Mouse (Mus musculus): ENCODE measurements around the gene Prn.

The Prn gene

GRCm38 (mm10) chr2:131906846-131907245 is 2.9 kb upstream of the Prn start:
- peak; percentile 29 for DNase-seq (ENCODE audit: low read depth, low spot score)

DNA sequence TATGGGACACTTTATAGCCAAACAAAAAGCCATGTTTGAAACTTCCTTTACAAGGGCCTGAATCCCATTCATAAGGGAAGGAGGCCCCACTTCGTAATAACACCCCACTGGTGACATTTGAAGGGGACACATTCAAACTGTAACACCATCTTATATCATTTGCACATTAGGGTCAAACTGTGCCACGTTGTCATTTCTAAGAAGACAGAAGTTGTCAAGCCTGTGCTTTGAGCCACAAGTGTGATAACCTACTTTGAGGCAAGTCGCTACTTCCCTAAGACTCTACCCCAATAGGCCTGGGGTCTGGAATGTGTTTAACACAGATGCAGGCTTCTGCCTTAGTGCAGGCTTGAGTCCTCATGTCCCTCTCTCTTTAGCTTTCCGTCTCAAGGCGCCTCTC is 2.4 kb upstream of the Prn start:
- DNase-seq (ENCODE audit: low read depth, low spot score): no peak

- DNase-seq (ENCODE audit: low read depth, low spot score): peak; percentile 38
These were observed 1.4 kb upstream of the Prn start for GRCm38 (mm10) chr2:131908351-131908861.

GRCm38 (mm10) chr2:131908906-131909305 is 851 bp upstream of the Prn start:
- DNase-seq (ENCODE audit: low read depth, low spot score): peak; percentile 15

DNA sequence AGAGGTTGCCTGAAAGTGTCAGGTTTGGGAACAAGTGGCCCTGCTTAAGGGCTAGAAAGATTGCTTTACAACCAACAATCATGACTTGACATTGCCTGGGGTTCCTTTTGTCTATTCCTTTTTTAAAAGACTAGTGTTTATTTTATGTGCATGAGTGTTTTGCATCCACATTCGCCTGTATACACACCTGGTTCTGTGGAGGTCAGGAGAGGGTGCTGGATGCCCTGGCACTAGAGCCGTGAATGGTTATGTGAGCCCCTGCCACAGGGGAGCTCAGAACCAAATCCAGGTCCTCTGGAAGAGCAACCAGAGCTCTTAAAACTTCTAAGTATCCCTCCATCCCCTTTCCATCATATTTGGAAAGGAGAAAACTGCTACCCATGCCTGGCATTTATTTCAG is 1.1 kb downstream of the Prn start:
- DNase-seq (ENCODE audit: low read depth, low spot score): no peak

DNA sequence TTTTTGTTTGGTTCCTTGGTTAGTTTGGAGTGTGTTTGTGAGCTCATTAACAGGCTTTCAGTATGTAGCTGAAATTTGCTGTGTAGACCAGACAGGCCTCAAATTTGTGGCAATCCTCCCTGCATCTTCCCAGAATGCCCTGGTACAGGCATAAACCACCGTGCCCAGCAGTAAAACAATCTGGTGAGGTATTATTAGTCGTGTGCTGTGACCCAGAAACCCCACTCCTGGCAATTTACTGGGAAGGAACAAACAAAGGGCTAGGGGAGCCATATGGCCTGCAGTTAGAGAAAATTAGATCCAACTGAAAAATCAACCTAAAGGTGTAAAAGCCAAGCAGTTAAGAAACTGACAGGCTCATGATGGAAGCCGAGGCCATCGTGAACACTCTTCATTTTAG is 1.6 kb downstream of the Prn start:
- no peak for DNase-seq (ENCODE audit: low read depth, low spot score)

- no peak for DNase-seq (ENCODE audit: low read depth, low spot score)
These were observed 2.9 kb downstream of the Prn start for GRCm38 (mm10) chr2:131912526-131913258.

- no peak for DNase-seq (ENCODE audit: low read depth, low spot score)
These were observed 22.6 kb downstream of the Prn start for GRCm38 (mm10) chr2:131932275-131932902.

DNA sequence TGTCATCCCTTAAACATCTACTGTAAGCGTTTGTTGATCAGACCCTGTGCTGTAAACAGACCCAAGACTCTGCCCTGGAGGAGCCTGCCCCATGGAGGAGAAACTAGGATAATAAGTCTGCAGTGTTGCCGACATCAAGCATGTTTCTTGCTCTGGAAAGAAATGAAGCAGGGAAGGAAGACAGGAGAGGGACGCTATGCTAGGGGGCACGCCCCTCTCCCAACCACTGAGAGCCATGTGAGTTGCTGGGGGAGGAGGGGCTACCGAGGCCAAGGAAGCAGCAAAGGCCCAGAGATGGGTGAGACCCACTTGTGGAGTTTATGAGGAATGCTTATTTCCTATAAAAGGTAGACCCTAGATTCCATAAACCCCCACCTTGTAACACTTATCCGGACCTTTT is 23.3 kb downstream of the Prn start:
- DNase-seq (ENCODE audit: low read depth, low spot score): no peak

- DNase-seq (ENCODE audit: low read depth, low spot score): no peak
These were observed 23.8 kb downstream of the Prn start for GRCm38 (mm10) chr2:131933598-131933997.

DNA sequence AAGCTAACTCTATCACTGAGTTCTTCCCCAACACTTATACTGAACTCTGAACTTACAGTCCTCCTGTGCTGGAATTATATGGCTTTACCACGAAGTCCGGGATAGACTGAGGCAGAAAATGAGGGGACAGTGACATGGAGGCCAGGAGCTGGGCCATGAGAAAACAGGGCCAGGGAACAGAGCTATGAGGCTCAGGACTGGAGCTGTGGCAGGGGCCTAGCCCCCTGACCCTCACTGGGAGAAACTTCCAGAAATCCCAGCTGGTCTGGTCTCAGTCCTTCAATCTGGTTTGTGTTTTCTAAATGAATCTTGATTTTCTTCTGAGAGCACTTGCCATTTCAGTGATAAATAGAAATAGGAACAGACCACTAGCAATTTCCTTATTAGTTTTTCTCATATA is 24.5 kb downstream of the Prn start:
- DNase-seq (ENCODE audit: low read depth, low spot score): no peak

DNA sequence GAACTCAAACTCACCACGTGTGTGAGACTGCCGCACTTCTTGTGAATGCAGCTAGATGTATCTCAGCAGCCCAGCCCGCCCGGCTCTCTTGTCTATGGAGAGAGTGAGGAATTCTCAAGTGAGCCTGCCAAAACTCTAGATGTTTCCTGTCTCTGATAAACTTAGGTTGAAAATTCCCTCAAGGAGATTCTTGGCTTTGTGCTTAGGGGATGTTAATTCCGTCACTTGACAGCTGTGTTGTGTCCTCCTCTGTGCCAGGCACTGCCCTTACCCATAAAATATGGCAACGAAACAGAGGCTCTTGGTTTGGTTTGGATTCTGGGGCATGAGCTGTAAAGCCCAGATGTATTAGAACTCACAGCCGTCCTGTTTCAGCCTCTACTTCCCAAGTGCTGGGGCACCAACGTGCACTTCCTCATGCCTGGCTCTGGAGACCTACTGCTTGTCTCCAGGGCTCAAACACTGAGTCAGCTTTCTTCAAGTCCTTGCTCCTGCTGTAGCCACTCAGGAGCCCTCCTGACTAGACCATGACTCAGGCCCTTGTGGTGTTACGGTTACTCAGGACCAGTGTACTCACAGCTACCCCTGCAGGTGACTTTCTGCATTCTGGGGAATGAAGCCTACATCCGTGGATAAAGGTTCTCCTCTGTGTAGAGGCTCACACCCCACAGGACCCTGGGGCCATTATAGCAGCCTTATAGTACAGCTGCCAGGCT is 25.8 kb downstream of the Prn start:
- DNase-seq (ENCODE audit: low read depth, low spot score): peak; percentile 45

DNA sequence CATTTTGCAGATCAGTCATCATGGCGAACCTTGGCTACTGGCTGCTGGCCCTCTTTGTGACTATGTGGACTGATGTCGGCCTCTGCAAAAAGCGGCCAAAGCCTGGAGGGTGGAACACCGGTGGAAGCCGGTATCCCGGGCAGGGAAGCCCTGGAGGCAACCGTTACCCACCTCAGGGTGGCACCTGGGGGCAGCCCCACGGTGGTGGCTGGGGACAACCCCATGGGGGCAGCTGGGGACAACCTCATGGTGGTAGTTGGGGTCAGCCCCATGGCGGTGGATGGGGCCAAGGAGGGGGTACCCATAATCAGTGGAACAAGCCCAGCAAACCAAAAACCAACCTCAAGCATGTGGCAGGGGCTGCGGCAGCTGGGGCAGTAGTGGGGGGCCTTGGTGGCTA is 26.7 kb downstream of the Prn start:
- no peak for DNase-seq (ENCODE audit: low read depth, low spot score)

- DNase-seq (ENCODE audit: low read depth, low spot score): peak; percentile 62
These were observed 29.8 kb downstream of the Prn start for GRCm38 (mm10) chr2:131939404-131940111.

- DNase-seq (ENCODE audit: low read depth, low spot score): no peak
These were observed 30.7 kb downstream of the Prn start for GRCm38 (mm10) chr2:131940506-131940905.

DNA sequence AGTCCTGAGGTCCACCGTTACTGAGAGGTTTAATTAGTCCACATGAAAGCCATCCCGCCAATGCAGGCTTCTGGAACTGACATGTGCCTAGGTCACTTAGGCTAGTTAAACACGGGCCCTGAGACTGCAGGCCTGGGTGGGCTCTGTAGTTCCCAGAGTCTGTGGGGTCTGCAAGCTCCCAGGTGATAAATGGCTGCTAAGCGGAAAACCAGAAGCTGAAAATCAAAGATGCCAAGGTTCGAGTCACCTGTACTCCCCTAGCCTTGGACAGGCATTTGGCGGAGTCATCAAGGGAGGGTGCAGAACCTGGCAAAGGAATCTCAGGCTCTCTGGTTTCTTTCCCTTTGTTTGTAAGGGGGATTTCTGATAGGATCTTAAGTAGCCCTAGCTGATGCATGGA is 31.7 kb downstream of the Prn start:
- no peak for DNase-seq (ENCODE audit: low read depth, low spot score)

GRCm38 (mm10) chr2:131944370-131944769 is 34.6 kb downstream of the Prn start:
- no peak for DNase-seq (ENCODE audit: low read depth, low spot score)

DNA sequence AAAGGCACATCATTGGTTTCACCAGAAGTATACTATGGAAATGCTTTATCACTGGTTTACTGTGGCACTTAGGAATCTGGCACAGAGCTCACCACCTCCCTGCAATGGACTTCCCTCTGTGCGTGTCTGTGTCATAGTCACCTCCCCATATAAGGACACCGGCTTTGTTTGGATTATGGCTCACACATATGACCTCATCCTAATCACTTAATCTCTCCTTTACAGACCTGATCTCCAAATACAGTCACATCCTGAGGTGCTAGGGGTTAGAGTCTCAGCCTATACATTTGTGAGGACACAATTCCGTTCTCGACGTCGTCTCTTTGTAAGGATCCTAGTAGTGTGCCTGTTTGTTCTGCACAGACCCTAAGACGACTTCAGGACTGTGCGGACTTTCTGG is 35.5 kb downstream of the Prn start:
- no peak for DNase-seq (ENCODE audit: low read depth, low spot score)

DNA sequence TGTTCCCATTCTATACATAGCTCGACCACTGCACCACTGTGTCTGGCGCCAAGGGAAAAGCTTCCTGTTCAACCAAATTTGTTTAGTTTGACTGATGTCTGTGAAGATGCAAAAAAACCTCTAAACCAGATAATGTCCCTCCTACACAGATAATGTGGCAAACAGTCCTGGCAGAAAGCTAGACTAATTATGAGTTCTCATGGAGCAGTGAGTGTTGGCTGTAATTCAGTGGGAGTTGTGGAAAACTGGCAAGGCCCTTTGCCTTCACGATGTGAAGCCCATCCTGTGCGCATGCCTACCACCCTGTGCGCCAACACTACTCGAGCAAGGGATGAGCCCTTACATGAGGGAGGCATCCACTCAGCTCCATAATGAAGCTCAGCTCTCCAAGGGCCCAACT is 36.0 kb downstream of the Prn start:
- DNase-seq (ENCODE audit: low read depth, low spot score): no peak

DNA sequence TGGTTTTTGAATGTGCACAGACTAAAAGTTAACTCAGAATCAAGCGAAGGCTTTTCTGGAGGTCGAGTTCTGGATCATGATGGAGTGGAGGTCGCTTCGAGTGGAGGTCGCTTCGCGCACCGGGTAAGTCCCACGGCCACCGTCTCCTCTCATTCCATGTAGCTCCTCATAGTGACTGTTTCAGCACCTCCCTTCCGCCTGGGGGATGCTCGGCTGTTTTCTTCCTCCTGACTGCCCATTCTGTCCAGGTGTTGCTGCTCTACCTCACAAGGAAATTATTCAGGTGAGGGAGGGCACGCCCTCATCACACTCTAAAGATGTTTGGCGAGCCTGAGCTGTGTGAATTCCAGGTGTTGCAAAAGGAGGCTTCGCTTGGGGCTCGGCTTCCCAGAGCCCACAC is 36.6 kb downstream of the Prn start:
- DNase-seq (ENCODE audit: low read depth, low spot score): no peak

- no peak for DNase-seq (ENCODE audit: low read depth, low spot score)
These were observed 38.4 kb downstream of the Prn start for GRCm38 (mm10) chr2:131948156-131948555.
